Mouse (Mus musculus): ENCODE data around the gene Spint2.

- TF ChIP-seq CTCF (IDR thresholded peaks at IDR 0.05; ENCODE audit: control insufficient read depth, insufficient read depth, insufficient replicate concordance, low read depth, low read length) (no peak), POLR2A (IDR thresholded peaks at IDR 0.05; ENCODE audit: control insufficient read depth, low read depth, low read length) (peak; percentile 32; the same call in 1 of the 2 replicates)
These were observed 36.6 kb upstream of the Spint2 start for GRCm38 (mm10) chr7:29318115-29318911.

Data from testis, adult 2 months (tissue).